Mouse (Mus musculus) ovary, postnatal 36 days (tissue): Measurements from ENCODE around the gene Fgfr3.

ENCODE experiments used
- DNase-seq: peaks from one replicate; pipeline ENCODE4 v3.0.0; 2022; ENCODE audit warnings: low spot score, mixed read lengths

Fgfr3 gene

GRCm38 (mm10) chr5:33697947-33698512 lies 23.4 kb upstream of the Fgfr3 start:
- DNase-seq, result no peak

- DNase-seq, result no peak
These were observed 22.8 kb upstream of the Fgfr3 start for GRCm38 (mm10) chr5:33698669-33699068.

GRCm38 (mm10) chr5:33700010-33700409 lies 21.5 kb upstream of the Fgfr3 start:
- DNase-seq, result no peak

GRCm38 (mm10) chr5:33701832-33702231 lies 19.6 kb upstream of the Fgfr3 start:
- DNase-seq, result no peak

GRCm38 (mm10) chr5:33703999-33704398 lies 17.5 kb upstream of the Fgfr3 start:
- no peak for DNase-seq

GRCm38 (mm10) chr5:33704945-33705611 lies 16.4 kb upstream of the Fgfr3 start:
- no peak for DNase-seq

GRCm38 (mm10) chr5:33705612-33706349 lies 15.7 kb upstream of the Fgfr3 start:
- DNase-seq, result no peak

- DNase-seq, result no peak
These were observed 15.2 kb upstream of the Fgfr3 start for GRCm38 (mm10) chr5:33706350-33706629.

- DNase-seq, result no peak
These were observed 14.3 kb upstream of the Fgfr3 start for GRCm38 (mm10) chr5:33707163-33707562.

- DNase-seq, result no peak
These were observed 12.4 kb upstream of the Fgfr3 start for GRCm38 (mm10) chr5:33709037-33709436.

GRCm38 (mm10) chr5:33712550-33712949 lies 8.9 kb upstream of the Fgfr3 start:
- no peak for DNase-seq

GRCm38 (mm10) chr5:33715182-33715581 lies 6.3 kb upstream of the Fgfr3 start:
- DNase-seq, result no peak

GRCm38 (mm10) chr5:33716467-33716866 lies 5.0 kb upstream of the Fgfr3 start:
- no peak for DNase-seq

GRCm38 (mm10) chr5:33718460-33718859 lies 3.0 kb upstream of the Fgfr3 start:
- no peak for DNase-seq

GRCm38 (mm10) chr5:33720852-33721490 lies 503 bp upstream of the Fgfr3 start:
- DNase-seq, result no peak

- DNase-seq, result no peak
These were observed 968 bp downstream of the Fgfr3 start for GRCm38 (mm10) chr5:33722266-33723018.

- no peak for DNase-seq
These were observed 1.7 kb downstream of the Fgfr3 start for GRCm38 (mm10) chr5:33723019-33723640.

- DNase-seq, result no peak
These were observed 2.4 kb downstream of the Fgfr3 start for GRCm38 (mm10) chr5:33723641-33724465.

- no peak for DNase-seq
These were observed 4.7 kb downstream of the Fgfr3 start for GRCm38 (mm10) chr5:33726081-33726647.

GRCm38 (mm10) chr5:33726891-33727290 lies 5.4 kb downstream of the Fgfr3 start:
- no peak for DNase-seq

GRCm38 (mm10) chr5:33728841-33729240 lies 7.4 kb downstream of the Fgfr3 start:
- DNase-seq, result no peak
